Mouse (Mus musculus): ENCODE results near the gene Wdr24. TPM values are rescaled to one million over a fixed set of nuclear protein-coding genes. Genes with fewer than 3 reads are reported as not detected.

The Wdr24 gene
- polyA plus RNA-seq, 1 experiment from 2014 or later: 11.6 TPM

DNA sequence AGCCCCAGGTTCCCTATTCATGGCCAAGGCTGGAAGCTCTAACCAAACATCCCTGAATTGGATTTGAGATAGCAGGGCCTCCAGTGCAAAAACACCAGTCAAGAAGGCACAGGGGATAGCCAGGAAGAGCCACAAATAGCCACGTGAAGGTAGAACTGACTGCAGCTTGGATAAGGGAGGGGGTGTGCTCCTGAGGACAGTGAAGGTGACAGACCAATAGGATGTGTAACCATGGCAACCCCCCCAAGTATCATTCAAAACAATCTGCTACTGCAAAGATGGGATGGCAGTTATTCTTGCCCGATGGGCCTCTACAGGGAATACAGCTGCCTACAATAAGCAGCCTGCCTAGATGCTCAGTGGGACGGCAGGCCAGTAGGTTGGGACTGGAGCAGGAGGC, 14.1 kb downstream of the Wdr24 start:
- no peaks in the 10 kb centered on the region for H3K9me3 ChIP-seq (replicated peaks; ENCODE audit: control insufficient read depth, low read length)
- H3K9ac ChIP-seq (ENCODE audit: low read depth, low read length): no peak overlapping the region
- H3K4me2 ChIP-seq (ENCODE audit: low read depth, low read length): no peak overlapping the region
- peaks cover 44% of the 10 kb centered on the region for H3K4me1 ChIP-seq (ENCODE audit: control insufficient read depth, low read depth, low read length)
- ATAC-seq (ENCODE audit: low read depth): no peak
- H3K27me3 ChIP-seq (ENCODE audit: control insufficient read depth, insufficient read depth, low read depth, low read length): no peaks in the 10 kb centered on the region
- 57% methylated on average over 3 of the region's 3 CpGs for WGBS (ENCODE audit: insufficient replicate concordance)
- no peak overlapping the region for H3K4me3 ChIP-seq (ENCODE audit: low read depth, low read length)
- peaks cover 37% of the 10 kb centered on the region for H3K36me3 ChIP-seq (ENCODE audit: control insufficient read depth, insufficient read depth)
- H3K27ac ChIP-seq (ENCODE audit: low read length): 0 out of 2 replicates have a peak overlapping the region, but pooled peaks have one; percentile 9

DNA sequence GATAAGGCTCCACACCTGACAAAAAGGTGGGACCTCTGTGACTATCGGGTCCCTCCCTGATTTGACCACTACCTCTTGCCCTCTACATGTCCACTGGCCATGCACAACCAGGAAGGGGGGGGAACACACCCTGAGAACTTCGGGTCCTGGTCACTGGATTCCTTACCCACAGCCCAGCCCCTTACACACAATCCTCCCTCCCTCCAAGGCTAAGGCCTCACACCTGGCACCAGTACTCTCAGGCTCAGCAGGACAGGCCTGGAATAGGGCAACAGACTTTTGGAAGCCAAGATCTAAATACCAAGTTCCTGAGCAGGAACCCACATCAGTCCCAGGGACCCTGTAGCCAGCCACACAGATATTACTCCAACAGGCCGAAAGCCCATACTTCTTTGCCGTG, 15.5 kb downstream of the Wdr24 start:
- WGBS (ENCODE audit: insufficient replicate concordance): 82% methylated on average over 4 of the region's 4 CpGs
- peaks cover 37% of the 10 kb centered on the region for H3K36me3 ChIP-seq (ENCODE audit: control insufficient read depth, insufficient read depth)
- H3K4me1 ChIP-seq (ENCODE audit: control insufficient read depth, low read depth, low read length): peaks cover 49% of the 10 kb centered on the region
- H3K27ac ChIP-seq (ENCODE audit: low read length): peak overlapping the region; percentile 76
- no peak overlapping the region for H3K9ac ChIP-seq (ENCODE audit: low read depth, low read length)
- no peak overlapping the region for H3K4me2 ChIP-seq (ENCODE audit: low read depth, low read length)
- no peaks in the 10 kb centered on the region for H3K9me3 ChIP-seq (replicated peaks; ENCODE audit: control insufficient read depth, low read length)
- ATAC-seq (ENCODE audit: low read depth): no peak
- no peaks in the 10 kb centered on the region for H3K27me3 ChIP-seq (ENCODE audit: control insufficient read depth, insufficient read depth, low read depth, low read length)
- no peak overlapping the region for H3K4me3 ChIP-seq (ENCODE audit: low read depth, low read length)

DNA sequence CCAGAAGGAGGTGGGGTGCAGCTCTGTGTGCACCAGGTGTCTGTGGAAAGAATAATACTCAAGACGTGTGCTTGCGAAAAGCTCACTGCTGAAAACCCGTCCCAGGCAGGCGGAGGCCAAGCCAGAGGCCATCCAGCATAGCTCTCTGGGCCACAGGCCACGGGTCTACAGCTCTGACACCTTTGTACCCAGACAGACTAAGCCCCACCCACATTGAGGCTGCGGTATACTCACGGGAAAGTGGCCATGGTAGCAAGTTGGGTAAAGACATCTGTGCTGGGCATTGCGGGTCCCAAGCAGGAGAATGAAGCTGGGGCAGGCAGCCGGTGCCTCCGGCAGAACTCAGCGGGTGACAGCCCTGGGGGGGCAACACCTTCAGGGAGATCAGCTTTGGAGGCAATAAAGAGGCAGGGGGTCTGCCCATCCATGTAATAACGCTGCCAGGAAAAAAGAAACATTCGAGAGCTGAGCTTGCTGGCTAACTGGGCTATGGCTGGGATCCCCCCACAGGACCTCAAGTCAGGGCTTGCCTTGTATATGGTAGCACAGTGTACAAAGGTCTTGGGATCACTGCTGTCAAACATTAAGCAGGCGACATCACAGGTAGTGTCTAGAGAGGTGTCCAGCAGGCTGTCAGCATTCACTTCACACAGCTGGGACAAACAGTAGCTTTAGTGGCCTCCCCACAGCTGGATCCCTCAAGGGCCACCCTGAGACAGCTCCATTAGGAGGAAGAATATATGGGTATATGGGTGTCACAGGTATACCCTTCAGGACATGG, 16.2 kb downstream of the Wdr24 start:
- Histone ChIP-seq H3K9me3 (replicated peaks; ENCODE audit: control insufficient read depth, low read length) (no peaks in the 10 kb centered on the region), H3K36me3 (ENCODE audit: control insufficient read depth, insufficient read depth) (peaks cover 37% of the 10 kb centered on the region), H3K27ac (ENCODE audit: low read length) (peak overlapping the region; percentile 76), H3K9ac (ENCODE audit: low read depth, low read length) (0 out of 2 replicates have a peak overlapping the region, but pooled peaks have one; percentile 3), H3K27me3 (ENCODE audit: control insufficient read depth, insufficient read depth, low read depth, low read length) (no peaks in the 10 kb centered on the region), H3K4me1 (ENCODE audit: control insufficient read depth, low read depth, low read length) (peaks cover 43% of the 10 kb centered on the region), H3K4me2 (ENCODE audit: low read depth, low read length) (no peak overlapping the region), H3K4me3 (ENCODE audit: low read depth, low read length) (no peak overlapping the region)
- ATAC-seq (ENCODE audit: low read depth): peak; percentile 44
- 78% methylated on average over 14 of the region's 14 CpGs for WGBS (ENCODE audit: insufficient replicate concordance)

DNA sequence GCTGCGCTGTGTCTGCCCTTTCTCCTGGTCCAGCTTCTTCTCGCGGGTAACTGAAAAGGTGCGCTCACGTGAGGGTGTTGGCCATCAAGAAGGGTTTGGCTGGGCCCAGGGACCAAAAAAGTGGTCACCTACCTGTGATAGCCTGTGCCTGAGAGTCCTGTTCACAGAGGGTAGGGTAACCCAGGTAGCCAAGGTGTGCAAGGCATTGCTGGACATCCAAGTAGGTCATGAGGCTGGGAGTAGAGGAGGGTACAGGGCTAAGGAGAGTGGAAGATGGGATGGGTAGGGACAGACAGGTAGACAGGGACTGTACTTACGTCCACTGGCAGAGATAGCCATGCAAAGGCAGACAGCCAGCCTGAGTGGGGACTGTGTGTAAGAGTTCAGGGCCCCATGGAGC, 17.1 kb downstream of the Wdr24 start:
- H3K27ac ChIP-seq (ENCODE audit: low read length): no peak overlapping the region
- H3K9ac ChIP-seq (ENCODE audit: low read depth, low read length): no peak overlapping the region
- peaks cover 40% of the 10 kb centered on the region for H3K4me1 ChIP-seq (ENCODE audit: control insufficient read depth, low read depth, low read length)
- H3K27me3 ChIP-seq (ENCODE audit: control insufficient read depth, insufficient read depth, low read depth, low read length): no peaks in the 10 kb centered on the region
- H3K9me3 ChIP-seq (replicated peaks; ENCODE audit: control insufficient read depth, low read length): no peaks in the 10 kb centered on the region
- 88% methylated on average over 6 of the region's 6 CpGs for WGBS (ENCODE audit: insufficient replicate concordance)
- peaks cover 37% of the 10 kb centered on the region for H3K36me3 ChIP-seq (ENCODE audit: control insufficient read depth, insufficient read depth)
- ATAC-seq (ENCODE audit: low read depth): no peak
- H3K4me3 ChIP-seq (ENCODE audit: low read depth, low read length): no peak overlapping the region
- no peak overlapping the region for H3K4me2 ChIP-seq (ENCODE audit: low read depth, low read length)

DNA sequence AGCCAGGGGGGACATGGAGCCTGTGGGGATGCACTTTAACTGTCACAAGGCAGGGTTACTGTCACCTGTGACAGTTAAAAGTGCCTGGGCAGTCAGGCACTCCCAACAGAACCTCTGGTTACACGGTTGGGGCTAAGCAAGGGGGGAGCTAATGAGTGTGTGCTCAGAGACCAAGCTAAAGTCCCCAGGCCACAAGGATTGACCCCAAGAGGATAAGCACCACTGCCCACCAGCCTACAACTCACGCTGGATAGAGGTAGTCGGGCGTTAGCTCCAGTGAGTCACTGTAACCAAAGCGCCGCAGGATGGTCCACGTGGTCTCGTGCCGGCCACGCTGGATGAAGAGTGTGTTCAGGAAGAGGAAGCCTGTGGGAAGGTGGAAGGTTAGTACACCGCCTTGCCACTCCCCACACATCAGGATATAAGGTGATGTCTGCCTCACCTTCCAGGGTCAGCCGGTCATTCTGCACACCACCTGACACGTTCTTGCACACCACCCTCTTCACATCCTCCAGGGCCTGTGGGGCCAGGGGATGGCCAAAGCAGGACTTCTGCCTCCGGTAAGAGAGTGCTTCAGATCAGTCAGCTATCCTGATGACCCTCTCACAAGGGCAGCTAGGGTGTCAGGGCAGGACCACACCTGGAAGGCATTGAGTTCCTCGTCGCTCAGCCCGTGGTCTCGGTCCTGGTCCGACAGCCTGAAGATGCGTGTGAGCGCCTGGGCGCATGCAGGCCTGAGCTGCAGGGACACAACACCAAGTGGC, 17.9 kb downstream of the Wdr24 start, which contains the start of gene Gm20683:
Gm20683 (minus strand) TSS at position 647 of the 764 bp plus-strand sequence.
- Histone ChIP-seq H3K9ac (ENCODE audit: low read depth, low read length) (no peak within 1 kb of the TSS), H3K27me3 (ENCODE audit: control insufficient read depth, insufficient read depth, low read depth, low read length) (no peaks in the 10 kb centered on the region), H3K9me3 (replicated peaks; ENCODE audit: control insufficient read depth, low read length) (no peaks in the 10 kb centered on the region), H3K4me2 (ENCODE audit: low read depth, low read length) (no peak within 1 kb of the TSS), H3K27ac (ENCODE audit: low read length) (no peak within 1 kb of the TSS), H3K4me1 (ENCODE audit: control insufficient read depth, low read depth, low read length) (peaks cover 36% of the 10 kb centered on the region), H3K36me3 (ENCODE audit: control insufficient read depth, insufficient read depth) (peaks cover 37% of the 10 kb centered on the region), H3K4me3 (ENCODE audit: low read depth, low read length) (no peak within 1 kb of the TSS)
- WGBS (ENCODE audit: insufficient replicate concordance): 90% methylated on average over 22 of the region's 22 CpGs
- no peak for ATAC-seq (ENCODE audit: low read depth)

DNA sequence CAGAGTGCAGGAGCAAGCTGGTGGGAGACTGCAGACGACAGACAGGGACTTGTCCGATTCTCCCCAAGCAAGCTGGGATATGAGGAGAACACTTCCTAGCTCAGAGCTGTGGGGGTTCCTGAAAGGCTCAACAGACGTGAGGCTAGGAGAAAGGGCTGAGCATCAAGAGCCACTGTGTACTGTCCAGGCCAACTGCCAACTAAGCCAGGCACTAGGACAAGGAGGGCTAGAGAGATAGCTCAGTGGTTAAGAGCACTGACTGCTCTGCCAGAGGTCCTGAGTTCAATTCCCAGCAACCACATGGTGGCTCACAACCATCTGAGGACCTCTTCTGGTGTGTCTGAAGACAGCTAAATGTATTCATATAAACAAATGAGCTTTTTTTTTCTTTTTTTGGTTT, 19.1 kb downstream of the Wdr24 start:
- 75% methylated on average over 3 of the region's 3 CpGs for WGBS (ENCODE audit: insufficient replicate concordance)
- peaks cover 24% of the 10 kb centered on the region for H3K4me1 ChIP-seq (ENCODE audit: control insufficient read depth, low read depth, low read length)
- H3K4me3 ChIP-seq (ENCODE audit: low read depth, low read length): no peak overlapping the region
- ATAC-seq (ENCODE audit: low read depth): no peak
- H3K4me2 ChIP-seq (ENCODE audit: low read depth, low read length): no peak overlapping the region
- no peak overlapping the region for H3K9ac ChIP-seq (ENCODE audit: low read depth, low read length)
- no peak overlapping the region for H3K27ac ChIP-seq (ENCODE audit: low read length)
- no peaks in the 10 kb centered on the region for H3K27me3 ChIP-seq (ENCODE audit: control insufficient read depth, insufficient read depth, low read depth, low read length)
- H3K9me3 ChIP-seq (replicated peaks; ENCODE audit: control insufficient read depth, low read length): no peaks in the 10 kb centered on the region
- peaks cover 37% of the 10 kb centered on the region for H3K36me3 ChIP-seq (ENCODE audit: control insufficient read depth, insufficient read depth)

DNA sequence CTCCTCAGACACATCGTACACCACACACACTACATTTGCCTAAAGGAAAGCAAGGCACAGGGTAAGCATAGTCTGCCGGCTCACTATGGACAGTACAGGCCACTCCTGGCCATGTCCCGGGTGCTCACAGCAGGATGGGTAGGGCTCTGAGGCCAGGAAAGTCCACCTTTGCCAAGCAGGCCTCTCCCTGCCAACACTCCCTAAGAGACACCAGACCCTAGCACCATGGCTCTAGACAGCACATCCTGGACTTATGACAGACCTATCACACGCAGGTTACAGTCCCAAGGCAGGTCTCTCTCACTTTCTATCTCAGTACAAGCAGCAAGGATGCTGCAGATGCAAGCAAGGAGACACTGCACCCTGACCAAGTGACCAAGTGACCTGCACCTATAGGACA, 19.7 kb downstream of the Wdr24 start:
- Histone ChIP-seq H3K4me2 (ENCODE audit: low read depth, low read length) (peak overlapping the region; percentile 87), H3K4me3 (ENCODE audit: low read depth, low read length) (peak overlapping the region; percentile 87), H3K36me3 (ENCODE audit: control insufficient read depth, insufficient read depth) (peaks cover 35% of the 10 kb centered on the region), H3K27me3 (ENCODE audit: control insufficient read depth, insufficient read depth, low read depth, low read length) (no peaks in the 10 kb centered on the region), H3K4me1 (ENCODE audit: control insufficient read depth, low read depth, low read length) (peaks cover 23% of the 10 kb centered on the region), H3K9me3 (replicated peaks; ENCODE audit: control insufficient read depth, low read length) (no peaks in the 10 kb centered on the region), H3K9ac (ENCODE audit: low read depth, low read length) (peak overlapping the region; percentile 87), H3K27ac (ENCODE audit: low read length) (peak overlapping the region; percentile 19)
- WGBS (ENCODE audit: insufficient replicate concordance): 86% methylated on average over 4 of the region's 4 CpGs
- no peak for ATAC-seq (ENCODE audit: low read depth)

DNA sequence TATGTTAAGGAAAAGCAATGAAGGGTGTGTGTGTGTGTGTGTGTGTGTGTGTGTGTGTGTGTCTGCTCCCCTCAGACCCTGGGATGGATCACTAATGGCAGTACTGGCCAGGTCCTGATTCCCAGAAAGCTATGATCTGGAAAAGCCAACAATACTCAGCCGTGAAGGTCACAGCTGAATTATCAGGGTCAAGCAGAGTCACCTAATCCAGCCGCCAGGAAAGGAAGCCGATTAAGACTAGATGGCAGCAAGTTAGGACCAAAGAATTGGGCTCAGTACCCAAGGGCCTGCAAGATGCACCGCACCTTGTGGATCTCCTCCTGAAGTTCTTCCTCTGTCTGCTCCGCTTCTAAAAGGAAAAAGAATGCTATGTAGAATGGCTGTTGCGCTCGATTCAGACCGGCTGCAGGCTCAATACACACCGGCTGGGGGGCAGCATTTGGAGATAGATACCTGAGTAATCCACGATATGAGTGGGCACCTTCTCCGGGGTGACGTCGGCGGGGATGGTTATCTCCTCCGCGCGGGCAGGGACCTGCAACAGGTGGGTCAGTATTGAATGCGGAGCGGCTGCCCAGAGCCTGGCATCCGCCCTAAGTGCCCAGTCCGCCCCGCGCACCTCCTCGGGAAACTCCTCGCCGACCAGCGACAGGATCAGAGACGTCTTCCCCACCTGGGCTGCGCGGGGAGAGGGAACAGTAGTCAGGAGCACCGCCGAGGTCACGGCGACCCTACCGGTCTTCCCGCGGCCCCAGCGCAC, 20.4 kb downstream of the Wdr24 start:
- Histone ChIP-seq H3K4me2 (ENCODE audit: low read depth, low read length) (peak overlapping the region; percentile 87), H3K9me3 (replicated peaks; ENCODE audit: control insufficient read depth, low read length) (no peaks in the 10 kb centered on the region), H3K4me3 (ENCODE audit: low read depth, low read length) (peak overlapping the region; percentile 87), H3K27me3 (ENCODE audit: control insufficient read depth, insufficient read depth, low read depth, low read length) (no peaks in the 10 kb centered on the region), H3K4me1 (ENCODE audit: control insufficient read depth, low read depth, low read length) (peaks cover 23% of the 10 kb centered on the region), H3K36me3 (ENCODE audit: control insufficient read depth, insufficient read depth) (peaks cover 35% of the 10 kb centered on the region), H3K27ac (ENCODE audit: low read length) (peak overlapping the region; percentile 84), H3K9ac (ENCODE audit: low read depth, low read length) (peak overlapping the region; percentile 87)
- ATAC-seq (ENCODE audit: low read depth): peak; percentile 42
- WGBS (ENCODE audit: insufficient replicate concordance): 2% methylated on average over 36 of the region's 38 CpGs
